Mouse (Mus musculus): ENCODE data around the gene Fbxw24.
A peak's percentile ranks its signal among the peaks of the same experiment; 100 is the strongest.
"Not testable (repeated sequence)": the region's sequence is repeated elsewhere in the genome, so short reads cannot be mapped to it uniquely, and the experiment has no call there.

The Fbxw24 gene

DNA sequence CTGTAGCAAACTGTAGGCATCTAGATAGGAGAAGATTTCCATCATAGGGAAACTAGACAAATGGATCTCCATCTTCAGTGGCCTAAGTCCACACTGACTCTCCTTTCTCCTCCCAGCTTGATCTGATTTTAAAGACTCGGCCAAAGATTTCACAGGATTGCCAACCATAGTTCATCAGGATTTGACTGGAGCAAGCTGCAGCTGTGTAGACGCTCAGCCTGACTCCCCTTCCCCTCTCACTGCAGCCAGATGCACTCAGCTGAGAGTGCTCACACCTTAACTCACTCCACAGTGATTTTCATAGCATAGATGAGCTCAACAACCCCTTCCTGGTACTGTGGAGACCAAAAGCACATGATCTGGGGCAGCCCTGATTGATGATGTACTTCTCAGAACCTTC lies at the start of gene Fbxw24:
Fbxw24 (minus strand) TSS at position 101 of the 400 bp plus-strand sequence.
- DNase-seq (ENCODE audit: extremely low spot score, low spot score): not testable (repeated sequence)

DNA sequence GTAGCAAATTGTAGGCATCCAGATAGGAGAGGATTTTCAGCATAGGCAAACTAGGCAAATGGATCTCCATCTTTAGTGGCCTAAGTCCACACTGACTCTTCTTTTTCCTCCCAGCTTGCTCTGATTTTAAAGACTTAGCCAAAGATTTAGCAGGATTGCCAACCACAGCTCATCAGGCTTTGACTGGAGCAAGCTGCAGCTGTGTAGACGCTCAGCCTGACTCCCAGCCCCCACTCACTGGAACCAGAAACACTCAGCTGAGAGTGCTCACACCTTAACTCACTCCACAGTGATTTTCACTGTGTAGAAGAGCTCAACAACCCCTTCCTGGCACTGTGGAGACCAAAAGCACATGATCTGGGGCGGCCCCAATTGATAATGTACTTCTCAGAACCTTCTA lies 38.7 kb upstream of the Fbxw24 start, which contains the start of gene Fbxw25:
Fbxw25 (minus strand) TSS at position 101 of the 400 bp plus-strand sequence.
- DNase-seq (ENCODE audit: extremely low spot score, low spot score): not testable (repeated sequence)

DNA sequence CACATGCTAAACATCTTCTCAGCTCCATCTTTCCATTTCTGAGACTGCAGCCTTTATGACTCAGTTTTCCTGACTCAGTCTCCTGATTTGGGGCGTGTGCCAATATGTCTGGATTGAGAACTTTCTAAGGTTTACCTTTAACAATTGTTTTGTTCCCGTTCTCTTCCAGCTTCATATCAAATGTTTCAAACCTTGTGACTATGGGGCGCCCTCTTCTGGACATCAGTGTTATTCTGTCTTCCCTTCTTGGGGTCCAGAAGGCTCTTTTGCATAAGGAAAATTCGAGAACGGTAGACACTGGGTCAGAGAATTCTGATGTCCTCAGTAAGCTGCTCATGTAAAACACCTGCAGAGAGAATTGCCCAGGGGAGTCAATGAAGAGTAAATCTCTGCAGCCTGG lies 19.0 kb downstream of the Fbxw24 start:
- DNase-seq (ENCODE audit: extremely low spot score, low spot score): peak; percentile 15

DNA sequence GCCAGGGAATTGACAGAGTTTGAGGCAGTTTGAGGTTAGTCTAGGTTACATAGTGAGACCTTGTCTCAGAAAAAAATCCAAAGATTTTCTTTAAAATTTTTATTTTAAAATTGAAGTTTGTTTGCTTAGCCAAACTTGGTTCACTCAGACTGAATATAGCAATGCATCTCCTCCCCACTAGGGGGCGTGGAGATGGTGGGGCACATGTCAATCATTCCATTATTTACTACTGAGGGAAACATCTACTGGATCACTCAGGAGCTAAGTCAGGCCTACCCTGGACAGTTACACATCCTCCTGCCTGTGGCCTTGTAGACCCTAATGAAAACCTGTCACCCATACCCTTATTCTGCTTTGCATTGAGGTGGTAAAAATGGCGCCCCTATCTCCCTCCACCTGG lies 23.7 kb downstream of the Fbxw24 start:
- not testable (repeated sequence) for DNase-seq (ENCODE audit: extremely low spot score, low spot score)

DNA sequence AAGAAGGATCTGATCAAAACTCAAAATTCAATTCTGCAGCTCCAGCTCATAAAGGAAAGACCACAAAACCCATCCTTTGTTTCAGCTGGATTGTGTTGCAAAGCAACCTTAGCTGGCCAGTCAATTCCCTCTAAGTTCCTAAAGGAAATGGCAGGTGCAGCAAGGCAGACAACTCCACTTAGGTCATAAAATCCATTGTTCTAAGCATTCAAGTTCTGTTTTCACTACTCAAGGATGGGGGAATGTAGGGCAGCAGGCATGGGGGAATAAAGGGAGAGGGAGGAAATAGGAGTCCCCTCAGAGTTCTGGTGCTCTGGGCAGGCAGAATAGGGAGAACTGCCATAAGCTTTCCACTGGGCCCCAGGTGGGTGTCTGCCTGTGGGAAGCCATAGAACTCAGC lies 28.6 kb downstream of the Fbxw24 start:
- DNase-seq (ENCODE audit: extremely low spot score, low spot score): no peak

DNA sequence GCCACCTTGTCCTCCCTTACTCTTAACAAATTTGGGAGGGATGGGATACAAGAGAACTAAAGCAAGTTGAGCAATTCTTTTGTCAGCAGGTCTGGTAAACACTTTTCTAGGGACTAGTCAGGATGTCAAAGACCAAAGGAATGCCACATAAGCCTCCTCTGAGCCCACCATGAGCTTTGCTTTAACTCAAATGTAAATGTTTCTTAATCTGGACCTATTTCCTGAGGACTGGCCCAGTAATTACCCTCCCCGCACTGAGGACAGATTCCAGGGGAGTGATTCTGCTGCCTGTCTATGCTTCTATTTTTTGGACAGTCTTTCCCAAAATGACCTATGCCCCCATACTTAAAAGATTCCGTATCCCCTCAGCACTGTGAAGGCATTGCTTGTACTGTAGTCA lies 31.0 kb downstream of the Fbxw24 start:
- no peak for DNase-seq (ENCODE audit: extremely low spot score, low spot score)

DNA sequence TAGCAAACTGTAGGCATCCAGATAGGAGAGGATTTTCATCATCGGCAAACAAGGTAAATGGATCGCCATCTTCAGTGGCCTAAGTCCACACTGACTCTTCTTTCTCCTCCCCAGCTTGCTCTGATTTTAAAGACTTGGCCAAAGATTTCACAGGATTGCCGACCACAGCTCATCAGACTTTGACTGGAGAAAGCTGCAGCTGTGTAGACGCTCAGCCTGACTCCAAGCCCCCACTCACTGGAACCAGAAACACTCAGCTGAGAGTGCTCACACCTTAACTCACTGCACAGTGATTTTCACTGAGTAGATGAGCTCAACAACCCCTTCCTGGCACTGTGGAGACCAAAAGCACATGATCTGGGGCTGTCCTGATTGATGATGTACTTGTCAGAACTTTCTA lies 57.7 kb downstream of the Fbxw24 start, which contains the start of gene Fbxw15:
Fbxw15 (minus strand) TSS at position 101 of the 400 bp plus-strand sequence.
- DNase-seq (ENCODE audit: extremely low spot score, low spot score): not testable (repeated sequence)

DNA sequence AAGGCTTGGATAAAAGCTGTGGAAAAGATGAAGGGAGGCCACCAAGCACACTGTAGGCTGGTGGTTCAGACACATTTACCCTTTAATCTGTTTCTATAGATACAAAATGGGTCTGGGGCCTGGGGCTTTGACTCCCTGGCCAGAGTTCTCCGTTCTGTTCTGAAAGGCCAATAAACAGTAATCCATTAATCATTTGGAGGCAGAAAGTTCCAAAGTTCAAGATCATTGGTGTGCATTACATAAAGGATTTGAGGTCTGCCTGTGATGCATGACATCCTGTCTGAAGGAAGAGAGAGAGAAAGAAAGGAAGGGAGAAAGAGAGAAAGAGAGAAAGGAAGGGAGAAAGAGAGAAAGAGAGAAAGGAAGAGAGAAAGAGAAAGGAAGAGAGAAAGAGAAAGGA lies 60.3 kb downstream of the Fbxw24 start:
- no peak for DNase-seq (ENCODE audit: extremely low spot score, low spot score)

DNA sequence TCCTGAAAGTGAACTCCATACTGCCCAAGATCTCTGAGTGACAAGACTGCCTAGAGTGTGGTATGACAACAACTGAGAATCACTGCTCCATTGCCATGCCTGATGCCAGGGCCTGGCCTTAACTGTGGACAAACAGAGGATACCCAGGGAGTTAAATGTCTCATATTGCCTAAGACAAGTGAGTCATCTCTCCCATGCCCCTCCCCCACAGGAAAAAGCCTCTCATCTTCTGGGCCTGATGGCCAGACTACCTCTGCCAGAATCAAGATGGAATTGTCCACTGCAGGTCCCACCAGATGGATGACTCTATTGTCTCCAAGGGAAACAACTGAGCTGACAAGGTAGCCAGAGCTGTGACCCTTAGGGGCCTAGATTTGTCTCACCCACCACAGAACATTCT lies 63.8 kb downstream of the Fbxw24 start:
- DNase-seq (ENCODE audit: extremely low spot score, low spot score): not testable (repeated sequence)

DNA sequence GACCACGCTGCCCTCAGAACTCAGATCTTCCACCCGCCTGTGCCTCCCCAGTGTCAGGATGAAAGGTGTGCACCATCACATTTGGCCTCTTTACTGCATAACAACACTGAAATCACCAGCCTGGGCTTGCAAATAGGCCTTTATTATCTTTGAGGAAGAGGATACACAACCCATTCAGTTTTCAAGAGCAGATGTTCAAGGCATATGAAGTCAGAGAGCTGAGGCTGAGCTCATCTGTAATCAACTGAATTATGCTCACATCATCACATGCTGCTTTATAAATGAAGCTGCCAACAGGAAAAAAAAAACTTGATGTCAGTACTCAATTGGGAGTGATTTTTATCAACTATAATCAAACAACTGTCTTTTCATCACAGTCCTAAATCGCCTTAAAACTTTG lies 73.4 kb downstream of the Fbxw24 start:
- DNase-seq (ENCODE audit: extremely low spot score, low spot score): no peak

All from neural tube, embryonic 10.5 days (tissue).